ENCODE assay signal across 8 mouse cellular contexts in genomic region chr14:34769021-34769566, GRCm38 (mm10). TPM values are rescaled to one million over a fixed set of nuclear protein-coding genes. Genes with fewer than 3 reads are reported as not detected.
DNase-seq lines count a peak whose midpoint lies in the region; ATAC-seq lines count a peak whose summit lies in the region.

No protein-coding gene starts in this region.

- H3K36me3 ChIP-seq in embryonic facial prominence, embryonic 10.5 days (replicated peaks), result no peaks in the 10 kb centered on the region
- no peaks in the 10 kb centered on the region for H3K36me3 ChIP-seq in heart, embryonic 10.5 days
- H3K36me3 ChIP-seq in kidney, embryonic 15.5 days, result no peaks in the 10 kb centered on the region
- H3K36me3 ChIP-seq in liver, embryonic 11.5 days (ENCODE audit: control insufficient read depth, insufficient read depth, low read length), result no peaks in the 10 kb centered on the region
- no peaks in the 10 kb centered on the region for H3K36me3 ChIP-seq in stomach, embryonic 15.5 days

- peak overlapping the region; percentile 95 for H3K4me2 ChIP-seq in kidney, embryonic 15.5 days
- peak overlapping the region; percentile 99 for H3K4me2 ChIP-seq in liver, embryonic 11.5 days
- peak overlapping the region; percentile 99 for H3K4me2 ChIP-seq in stomach, embryonic 15.5 days

- peak overlapping the region; percentile 57 for H3K9ac ChIP-seq in kidney, embryonic 15.5 days
- peak overlapping the region; percentile 60 for H3K9ac ChIP-seq in liver, embryonic 11.5 days (ENCODE audit: low read depth, low read length)
- H3K9ac ChIP-seq in stomach, embryonic 15.5 days, result peak overlapping the region; percentile 39

- peak overlapping the region; percentile 67 for H3K4me3 ChIP-seq in embryonic facial prominence, embryonic 10.5 days
- H3K4me3 ChIP-seq in heart, embryonic 10.5 days, result peak overlapping the region; percentile 69
- peak overlapping the region; percentile 49 for H3K4me3 ChIP-seq in kidney, embryonic 15.5 days (replicated peaks)
- peak overlapping the region; percentile 66 for H3K4me3 ChIP-seq in liver, embryonic 11.5 days (ENCODE audit: low read depth, low read length)
- peak overlapping the region; percentile 49 for H3K4me3 ChIP-seq in stomach, embryonic 15.5 days (replicated peaks)

- H3K4me1 ChIP-seq in embryonic facial prominence, embryonic 10.5 days, result peaks cover 26% of the 10 kb centered on the region
- peaks cover 12% of the 10 kb centered on the region for H3K4me1 ChIP-seq in heart, embryonic 10.5 days
- H3K4me1 ChIP-seq in kidney, embryonic 15.5 days, result peaks cover 18% of the 10 kb centered on the region
- H3K4me1 ChIP-seq in liver, embryonic 11.5 days (replicated peaks; ENCODE audit: control insufficient read depth, insufficient read depth, low read length), result peaks cover 11% of the 10 kb centered on the region
- H3K4me1 ChIP-seq in stomach, embryonic 15.5 days, result peaks cover 10% of the 10 kb centered on the region

- H3K27me3 ChIP-seq in embryonic facial prominence, embryonic 10.5 days (replicated peaks; ENCODE audit: low read depth, poor library complexity, severe bottlenecking), result peaks cover 19% of the 10 kb centered on the region
- H3K27me3 ChIP-seq in heart, embryonic 10.5 days (ENCODE audit: insufficient read depth, poor library complexity, severe bottlenecking), result peaks cover 18% of the 10 kb centered on the region; the same call in 1 of the 2 replicates
- H3K27me3 ChIP-seq in kidney, embryonic 15.5 days, result peaks cover 23% of the 10 kb centered on the region
- no peaks in the 10 kb centered on the region for H3K27me3 ChIP-seq in liver, embryonic 11.5 days (replicated peaks; ENCODE audit: control insufficient read depth, insufficient read depth, low read length)
- 0 out of 2 replicates have a peak, but pooled peaks cover 3% of the 10 kb centered on the region for H3K27me3 ChIP-seq in stomach, embryonic 15.5 days (replicated peaks)

- peak; percentile 94 for DNase-seq in A20 (ENCODE audit: low read depth, low spot score)
- DNase-seq in adrenal gland, postnatal 14 days, result peak; percentile 83
- DNase-seq in embryonic facial prominence, embryonic 10.5 days (ENCODE audit: low spot score), result peak; percentile 88
- peak; percentile 90 for DNase-seq in heart, embryonic 10.5 days (ENCODE audit: low spot score)
- DNase-seq in liver, embryonic 11.5 days (ENCODE audit: low spot score), result peak; percentile 83
- peak; percentile 89 for DNase-seq in naive thymus-derived CD4-positive, alpha-beta T cell, adult 2 months (ENCODE audit: low read depth)

- H3K27ac ChIP-seq in embryonic facial prominence, embryonic 10.5 days (replicated peaks), result peak overlapping the region; percentile 65
- H3K27ac ChIP-seq in heart, embryonic 10.5 days, result peak overlapping the region; percentile 74
- no peak overlapping the region for H3K27ac ChIP-seq in kidney, embryonic 15.5 days
- H3K27ac ChIP-seq in liver, embryonic 11.5 days (ENCODE audit: low read depth, low read length), result 0 out of 2 replicates have a peak overlapping the region, but pooled peaks have one; percentile 16
- no peak overlapping the region for H3K27ac ChIP-seq in stomach, embryonic 15.5 days

- H3K9me3 ChIP-seq in embryonic facial prominence, embryonic 10.5 days, result no peaks in the 10 kb centered on the region
- H3K9me3 ChIP-seq in heart, embryonic 10.5 days, result no peaks in the 10 kb centered on the region
- no peaks in the 10 kb centered on the region for H3K9me3 ChIP-seq in kidney, embryonic 15.5 days (replicated peaks)
- no peaks in the 10 kb centered on the region for H3K9me3 ChIP-seq in liver, embryonic 11.5 days (ENCODE audit: control insufficient read depth, low read length)
- no peaks in the 10 kb centered on the region for H3K9me3 ChIP-seq in stomach, embryonic 15.5 days

- under 1% methylated on average over 36 of the region's 36 CpGs for WGBS in embryonic facial prominence, embryonic 10.5 days
- under 1% methylated on average over 36 of the region's 36 CpGs for WGBS in heart, embryonic 10.5 days
- under 1% methylated on average over 36 of the region's 36 CpGs for WGBS in kidney, embryonic 15.5 days
- under 1% methylated on average over 36 of the region's 36 CpGs for WGBS in liver, embryonic 11.5 days
- WGBS in stomach, embryonic 15.5 days, result under 1% methylated on average over 36 of the region's 36 CpGs

- peak; percentile 57 for ATAC-seq in kidney, embryonic 15.5 days (replicated peaks; ENCODE audit: low FRiP score)
- ATAC-seq in liver, embryonic 11.5 days (replicated peaks; ENCODE audit: low FRiP score), result peak; percentile 70
- ATAC-seq in stomach, embryonic 15.5 days (ENCODE audit: insufficient read depth, low FRiP score, low read depth), result peak; percentile 56

RNA-seq across cellular contexts. Expression of gene Grid1, which starts 50.8 kb away (rescaled TPM):
- total RNA-seq in adrenal gland, postnatal 14 days (2021), result 0.41 and 0.45 TPM in 2 replicates
- polyA plus RNA-seq in embryonic facial prominence, embryonic 10.5 days (2016; fragmentation: Nextera tagmentation; extraction: Ambion mirVana), result 0.20 and 0.31 TPM in 2 replicates
- 0.16 and 0.59 TPM in 2 replicates for polyA plus RNA-seq in heart, embryonic 10.5 days (2016; fragmentation: Nextera tagmentation; extraction: Ambion mirVana)
- 0.67 and 0.81 TPM in 2 replicates for polyA plus RNA-seq in kidney, embryonic 15.5 days (2015; fragmentation: Nextera tagmentation; extraction: Ambion mirVana)
- 0.25 and 0.43 TPM in 2 replicates for polyA plus RNA-seq in liver, embryonic 11.5 days (2014; fragmentation: Nextera tagmentation; extraction: Ambion mirVana)
- polyA plus RNA-seq in stomach, embryonic 15.5 days (2015; fragmentation: Nextera tagmentation; extraction: Ambion mirVana), result 0.76 and 1.4 TPM in 2 replicates

Comparison
In these comparisons a context has a peak if more than half of its experiments do, and no peak if none do; other contexts are left out.
1. H3K27ac ChIP-seq: peak in embryonic facial prominence, embryonic 10.5 days (single experiment), heart, embryonic 10.5 days (single experiment) and liver, embryonic 11.5 days (single experiment); none in kidney, embryonic 15.5 days (single experiment) and stomach, embryonic 15.5 days (single experiment).
2. Peak in every context shown above with its lines, with median percentiles within 50 percentile points of each other: DNase-seq, H3K4me3 ChIP-seq, ATAC-seq, H3K4me2 ChIP-seq and H3K9ac ChIP-seq.